Comparison of ENCODE assay signal across 8 mouse cellular contexts in the genomic region with DNA sequence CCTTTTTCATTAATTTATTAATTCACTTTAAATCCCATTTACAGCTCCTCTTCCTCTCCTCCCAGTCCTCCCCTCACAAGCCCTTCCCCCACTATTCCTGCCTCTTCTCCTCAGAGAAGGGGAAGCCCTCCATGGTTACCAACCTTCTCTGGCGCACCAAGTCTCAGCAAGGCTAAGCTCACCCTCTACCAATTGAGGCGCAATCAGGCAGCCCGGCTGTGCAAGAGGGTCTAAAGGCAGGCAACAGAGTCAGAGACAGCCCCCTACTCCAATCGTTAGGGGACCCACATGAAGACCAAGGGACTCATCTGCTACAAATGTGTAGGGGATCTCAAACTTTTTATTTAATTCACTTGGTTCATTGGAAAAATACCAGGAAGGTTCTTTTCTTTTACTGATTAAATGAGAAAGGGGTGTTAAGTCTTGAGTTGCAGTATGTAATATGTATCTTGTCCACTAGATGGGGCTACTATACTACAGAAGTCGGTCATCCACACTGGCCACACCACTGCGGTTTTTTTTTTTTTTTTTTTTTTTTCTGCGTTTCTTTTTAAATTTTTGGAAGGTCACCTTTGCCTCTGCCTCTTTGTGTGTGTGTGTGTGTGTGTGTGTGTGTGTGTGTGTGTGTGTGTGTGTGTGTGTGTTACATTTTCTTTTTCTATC.
DNase-seq lines count a peak whose midpoint lies in the region; ATAC-seq lines count a peak whose summit lies in the region.
"Had no signal": no experiment of that assay in that cellular context is flagged by ENCODE, and none has a peak within 500 bp of the region (broad histone marks: within the 10 kb centered on the region; RNA-seq: fewer than 3 reads in every experiment).

No protein-coding gene starts in this region.

- no peaks in the 10 kb centered on the region for H3K4me1 ChIP-seq in forebrain, embryonic 14.5 days (ENCODE audit: control insufficient read depth, insufficient read depth, low read length)
- H3K4me1 ChIP-seq: heart, embryonic 15.5 days had no signal

- no peak overlapping the region for H3K4me2 ChIP-seq in forebrain, embryonic 14.5 days (ENCODE audit: low read length)
- H3K4me2 ChIP-seq: heart, embryonic 15.5 days had no signal

- no peaks in the 10 kb centered on the region for H3K9me3 ChIP-seq in forebrain, embryonic 14.5 days (replicated peaks; ENCODE audit: control insufficient read depth, low read length)
- H3K9me3 ChIP-seq: heart, embryonic 15.5 days had no signal

- ATAC-seq in forebrain, embryonic 14.5 days, result peak; percentile 76
- peak; percentile 63; the same call in 1 of the 2 replicates for ATAC-seq in megakaryocyte-erythroid progenitor cell, adult 5-6 weeks (replicated peaks; ENCODE audit: low FRiP score, low TSS enrichment, poor library complexity, severe bottlenecking)
- ATAC-seq in erythroblast, adult 5-6 weeks (replicated peaks; ENCODE audit: low FRiP score, poor library complexity, severe bottlenecking), result no peak; the same call in 1 of the 2 replicates

- no peak overlapping the region for H3K9ac ChIP-seq in forebrain, embryonic 14.5 days (ENCODE audit: low read length)
- H3K9ac ChIP-seq: heart, embryonic 15.5 days had no signal

- no peaks in the 10 kb centered on the region for H3K27me3 ChIP-seq in forebrain, embryonic 14.5 days (replicated peaks; ENCODE audit: control insufficient read depth, insufficient read depth, low read length)
- H3K27me3 ChIP-seq: heart, embryonic 15.5 days had no signal

- H3K4me3 ChIP-seq in forebrain, embryonic 14.5 days (ENCODE audit: low read depth, low read length), result no peak overlapping the region
- H3K4me3 ChIP-seq: heart, embryonic 15.5 days had no signal

- 35% methylated on average over 7 of the region's 7 CpGs for WGBS in forebrain, embryonic 14.5 days

- intact Hi-C loops in left cerebral cortex, postnatal 14 days (cut with DNase I), result loop anchor here (5.0 kb wide), 4 partner anchors 271 to 1441 kb away; no protein-coding TSS in a partner anchor
- intact Hi-C loops in gastrocnemius, postnatal 36 days (cut with DNase I), result loop anchor here (10.0 kb wide), 1 partner anchor 1439 kb away; no protein-coding TSS in a partner anchor

- no peaks in the 10 kb centered on the region for H3K36me3 ChIP-seq in forebrain, embryonic 14.5 days (ENCODE audit: control insufficient read depth, insufficient read depth, low read length)
- H3K36me3 ChIP-seq: heart, embryonic 15.5 days had no signal

- no peak overlapping the region for H3K27ac ChIP-seq in forebrain, embryonic 14.5 days (ENCODE audit: low read depth, low read length)
- H3K27ac ChIP-seq: heart, embryonic 15.5 days had no signal

- DNase-seq in left cerebral cortex, postnatal 14 days (ENCODE audit: low spot score in 2 of 2), result peak; percentile 19 to 59
- DNase-seq in left cerebral cortex, adult 18-20 months (ENCODE audit: low spot score in 2 of 2), result no peak
- peak; percentile 64 for DNase-seq in R1 (ENCODE audit: low read depth, low spot score)
- peak; percentile 80 for DNase-seq in forebrain, embryonic 14.5 days (ENCODE audit: low spot score)
- DNase-seq in gastrocnemius, postnatal 36 days, result no peak

Comparison
In these comparisons a context has a peak if more than half of its experiments do, and no peak if none do; other contexts are left out.
1. DNase-seq: peak in left cerebral cortex, postnatal 14 days (2 of 2), R1 (single experiment) and forebrain, embryonic 14.5 days (single experiment); none in left cerebral cortex, adult 18-20 months (0 of 2) and gastrocnemius, postnatal 36 days (0 of 2).